Mouse (Mus musculus) right cerebral cortex, postnatal 25 days (tissue): Measurements from ENCODE around the gene 1600012H06Rik.
"Not testable (repeated sequence)": the region's sequence is repeated elsewhere in the genome, so short reads cannot be mapped to it uniquely, and the experiment has no call there.

ENCODE experiments used
- DNase-seq: peaks from one replicate; pipeline ENCODE4 v3.0.0; 2022

1600012H06Rik gene

GRCm38 (mm10) chr17:14943009-14943728 lies at the start of gene 1600012H06Rik, which contains the start of gene Wdr27:
Gene 1600012H06Rik (plus strand): TSS chr17:14943184.
Gene Wdr27 (minus strand): TSS chr17:14943158.
- peak; percentile 99 for DNase-seq

- DNase-seq, result not testable (repeated sequence)
These were observed 47.9 kb upstream of the 1600012H06Rik start for GRCm38 (mm10) chr17:14895058-14895457.

- no peak for DNase-seq
These were observed 44.0 kb upstream of the 1600012H06Rik start for GRCm38 (mm10) chr17:14898972-14899371.

GRCm38 (mm10) chr17:14903212-14903611 lies 39.8 kb upstream of the 1600012H06Rik start:
- DNase-seq, result no peak

GRCm38 (mm10) chr17:14904206-14904605 lies 38.8 kb upstream of the 1600012H06Rik start:
- no peak for DNase-seq

- DNase-seq, result peak; percentile 59
These were observed 38.2 kb upstream of the 1600012H06Rik start for GRCm38 (mm10) chr17:14904637-14905265.

GRCm38 (mm10) chr17:14906611-14907010 lies 36.4 kb upstream of the 1600012H06Rik start:
- DNase-seq, result no peak

- DNase-seq, result no peak
These were observed 35.8 kb upstream of the 1600012H06Rik start for GRCm38 (mm10) chr17:14907136-14907535.

- no peak for DNase-seq
These were observed 33.7 kb upstream of the 1600012H06Rik start for GRCm38 (mm10) chr17:14909331-14909730.

GRCm38 (mm10) chr17:14910771-14911170 lies 32.2 kb upstream of the 1600012H06Rik start:
- no peak for DNase-seq

- no peak for DNase-seq
These were observed 30.6 kb upstream of the 1600012H06Rik start for GRCm38 (mm10) chr17:14912420-14912819.

GRCm38 (mm10) chr17:14912981-14913380 lies 30.0 kb upstream of the 1600012H06Rik start:
- no peak for DNase-seq

GRCm38 (mm10) chr17:14914401-14914800 lies 28.6 kb upstream of the 1600012H06Rik start:
- no peak for DNase-seq

- no peak for DNase-seq
These were observed 25.1 kb upstream of the 1600012H06Rik start for GRCm38 (mm10) chr17:14917866-14918265.

- DNase-seq, result no peak
These were observed 21.4 kb upstream of the 1600012H06Rik start for GRCm38 (mm10) chr17:14921582-14921981.

- no peak for DNase-seq
These were observed 15.3 kb upstream of the 1600012H06Rik start for GRCm38 (mm10) chr17:14927644-14928218.

GRCm38 (mm10) chr17:14928631-14929030 lies 14.4 kb upstream of the 1600012H06Rik start:
- no peak for DNase-seq

GRCm38 (mm10) chr17:14930697-14931096 lies 12.3 kb upstream of the 1600012H06Rik start:
- DNase-seq, result no peak

- DNase-seq, result no peak
These were observed 11.5 kb upstream of the 1600012H06Rik start for GRCm38 (mm10) chr17:14931469-14931868.

- DNase-seq, result not testable (repeated sequence)
These were observed 7.7 kb upstream of the 1600012H06Rik start for GRCm38 (mm10) chr17:14935280-14935679.

- no peak for DNase-seq
These were observed 7.0 kb upstream of the 1600012H06Rik start for GRCm38 (mm10) chr17:14935841-14936605.

- DNase-seq, result not testable (repeated sequence)
These were observed 803 bp upstream of the 1600012H06Rik start for GRCm38 (mm10) chr17:14942181-14942580.

GRCm38 (mm10) chr17:14943729-14944059 lies 710 bp downstream of the 1600012H06Rik start:
- no peak for DNase-seq
